Mouse (Mus musculus) CD4-positive helper T cell, adult 2 months (primary cell): ENCODE data around the gene Ccl25.

Experiments used
- DNase-seq: peaks from one replicate; pipeline ENCODE4 v3.0.0-alpha.2; 2012; ENCODE audit warnings: low read depth, missing footprints, low spot score

The Ccl25 gene

DNA sequence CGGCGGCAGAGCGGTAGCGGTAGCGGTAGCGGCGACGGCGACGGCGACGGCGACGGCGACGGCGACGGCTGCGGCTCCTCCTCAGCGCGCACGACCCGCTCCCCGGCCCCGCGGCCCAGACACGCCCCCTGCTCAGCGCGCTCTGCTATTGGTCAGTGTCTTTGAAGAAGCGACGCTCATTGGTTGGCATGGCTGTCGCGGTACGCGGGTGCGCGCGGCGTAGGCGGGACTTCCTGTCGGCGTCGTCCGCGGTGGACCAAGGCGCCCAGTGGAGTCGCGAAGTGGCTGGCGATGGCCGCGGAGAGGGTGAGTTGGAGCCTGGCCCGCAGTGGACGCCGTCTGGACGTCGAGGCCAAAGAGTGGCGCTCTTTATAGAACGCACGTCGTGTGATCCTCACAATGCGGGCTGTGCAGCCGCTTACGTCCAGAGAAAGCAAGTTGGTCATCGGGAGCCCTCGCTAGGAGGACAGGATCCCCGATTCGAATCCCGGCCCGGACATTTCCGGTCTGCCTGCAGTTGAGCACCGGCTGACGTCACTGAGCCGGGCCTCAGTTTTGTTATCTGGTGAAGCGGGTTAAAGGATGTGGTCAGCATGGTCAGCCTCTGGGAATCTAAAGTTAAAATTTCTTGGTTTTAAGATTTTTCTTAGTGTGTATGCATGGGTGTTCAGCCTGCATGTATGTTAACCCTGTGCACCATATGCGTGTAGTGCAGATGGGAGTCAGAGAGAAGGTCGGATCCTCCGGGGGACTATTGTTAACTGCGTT is at the start of gene Ccl25, which contains the start of gene Elavl1:
TSS of gene Ccl25 (plus strand) at position 228 of the 768 bp plus-strand sequence.
TSS of gene Elavl1 (minus strand) at position 431 of the 768 bp plus-strand sequence.
- DNase-seq: peak; percentile 97

DNA sequence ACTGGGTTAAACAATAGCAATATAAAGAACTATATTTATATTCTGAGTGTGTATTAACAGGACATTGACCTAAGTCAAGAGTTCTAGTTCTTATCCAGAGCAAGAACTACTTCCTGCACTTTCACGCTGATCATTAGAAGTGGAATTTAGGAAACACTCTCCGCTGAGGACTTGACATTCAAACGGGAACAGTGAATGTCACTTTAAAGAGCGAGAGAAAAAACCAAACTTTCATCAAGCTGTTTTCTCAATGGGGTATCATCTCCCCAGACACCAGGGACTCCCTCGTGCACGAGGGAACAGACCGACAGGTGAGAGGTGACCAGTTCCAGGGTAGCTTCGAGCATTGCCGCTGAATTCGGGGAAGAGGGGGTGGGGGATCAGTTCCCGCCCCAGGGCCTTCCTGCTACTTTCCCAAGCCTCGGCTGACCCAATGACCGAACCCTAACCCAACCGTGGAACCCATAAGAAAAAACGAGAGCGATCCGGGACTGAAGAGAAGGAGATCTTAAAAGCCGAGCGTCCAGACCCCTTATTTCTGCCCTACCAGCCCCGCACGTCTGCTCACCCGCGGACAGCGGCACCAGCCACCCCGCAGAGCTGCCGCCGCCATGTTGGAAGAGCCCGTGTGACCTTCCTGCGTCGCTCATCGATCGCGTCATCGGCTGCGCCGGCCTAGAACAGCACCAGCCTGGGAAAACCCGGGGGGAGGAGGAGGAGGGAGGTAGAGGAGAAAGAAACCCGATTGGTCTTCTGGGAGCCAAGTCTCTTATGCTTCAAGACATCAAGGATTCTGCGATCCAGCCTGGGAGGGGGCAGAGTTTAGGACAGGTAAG is 49.5 kb upstream of the Ccl25 start, which contains the start of gene Timm44:
TSS of gene Timm44 (minus strand) at position 639 of the 836 bp plus-strand sequence.
- peak; percentile 95 for DNase-seq

DNA sequence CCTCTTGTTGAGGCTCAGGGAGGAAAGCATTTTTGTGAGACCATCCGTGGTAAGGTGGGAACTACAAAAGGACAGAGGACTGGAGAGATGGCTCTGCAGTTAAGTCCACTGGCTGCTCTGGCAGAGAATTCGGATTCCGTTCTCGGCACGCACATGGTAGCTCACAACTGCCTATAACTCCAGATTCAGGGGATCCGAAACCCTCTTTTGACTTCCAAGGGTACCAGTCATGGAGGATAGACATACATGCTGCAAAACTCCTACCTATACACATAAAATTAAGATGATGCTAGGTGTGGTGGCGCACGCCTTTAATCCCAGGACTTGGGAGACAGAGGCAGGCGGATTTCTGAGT is 48.9 kb upstream of the Ccl25 start:
- DNase-seq: no peak

DNA sequence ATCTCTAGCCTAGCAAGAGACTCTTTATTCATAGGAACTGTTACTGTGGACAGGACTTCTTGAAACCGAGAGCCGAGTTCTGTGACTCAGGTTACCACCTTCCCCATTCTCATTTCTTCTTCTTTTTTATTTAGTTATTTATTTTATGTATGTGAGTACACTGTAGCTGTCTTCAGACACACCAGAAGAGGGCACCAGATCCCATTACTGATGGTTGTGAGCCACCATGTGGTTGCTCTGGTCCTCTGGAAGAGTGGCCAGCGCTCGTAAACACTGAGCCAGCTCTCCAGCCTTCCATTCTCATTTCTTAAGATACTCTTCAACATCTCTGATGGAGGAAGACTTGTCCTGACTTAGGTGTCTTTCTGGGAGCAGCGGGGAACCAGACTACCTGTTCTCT is 32.3 kb upstream of the Ccl25 start:
- no peak for DNase-seq

DNA sequence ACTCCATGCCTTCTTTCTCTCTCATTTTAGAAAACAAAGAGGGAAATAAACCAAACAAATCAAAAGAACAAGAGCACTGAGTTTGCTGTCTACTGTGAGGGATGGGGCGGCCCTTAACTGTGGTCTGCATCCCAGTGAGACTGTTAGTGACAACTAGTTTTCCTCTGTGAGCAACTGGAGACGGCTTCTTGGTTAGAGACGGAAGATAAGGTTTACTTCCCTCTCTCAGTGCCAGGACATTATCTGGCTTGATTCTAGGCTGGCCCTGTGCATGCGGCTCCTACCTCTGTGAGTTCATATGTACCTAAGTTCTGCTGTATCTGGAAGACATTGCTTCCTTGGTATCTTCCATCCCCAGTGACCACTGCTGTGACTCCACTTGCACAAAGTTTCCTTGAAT is 27.2 kb upstream of the Ccl25 start:
- no peak for DNase-seq

DNA sequence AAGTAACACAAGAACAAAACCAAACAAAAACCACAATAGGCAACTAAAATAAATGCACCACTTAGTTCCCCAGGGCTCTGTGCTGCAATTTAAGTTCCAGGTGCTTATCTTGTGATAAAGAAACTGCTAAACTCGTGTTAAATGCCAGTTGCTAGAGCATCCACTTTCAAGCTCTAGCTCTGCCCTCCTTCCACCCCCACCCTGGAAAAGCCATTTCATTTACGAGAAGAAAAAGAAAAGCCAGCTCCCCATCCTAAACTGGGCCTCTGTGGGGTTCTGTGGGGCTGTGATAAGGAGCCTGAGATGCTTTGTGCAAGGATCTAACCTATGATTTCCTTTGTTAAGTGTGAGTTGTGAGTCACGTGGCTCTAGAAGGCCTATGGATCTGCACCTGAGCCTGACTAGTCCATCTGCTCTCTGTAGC is 20.9 kb upstream of the Ccl25 start:
- no peak for DNase-seq

DNA sequence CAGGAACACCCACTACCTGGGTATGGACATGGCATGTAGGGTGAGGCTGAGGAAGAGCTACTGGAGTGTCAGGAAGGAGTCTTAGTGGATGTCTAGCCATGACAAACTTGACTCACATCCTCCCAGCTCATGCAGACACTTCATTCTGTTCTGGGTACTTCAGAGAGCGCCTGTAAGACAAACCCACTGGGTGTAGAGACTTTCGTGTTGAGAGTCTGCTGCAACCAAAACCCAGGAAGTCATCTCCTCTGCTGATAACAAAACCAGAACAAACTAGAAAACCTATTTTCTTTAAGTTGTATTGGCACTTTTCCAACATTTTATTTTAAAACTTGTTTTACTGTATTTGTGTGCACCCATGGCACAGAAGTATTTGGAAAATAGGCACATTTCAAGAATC is 19.2 kb upstream of the Ccl25 start:
- peak; percentile 40 for DNase-seq

DNA sequence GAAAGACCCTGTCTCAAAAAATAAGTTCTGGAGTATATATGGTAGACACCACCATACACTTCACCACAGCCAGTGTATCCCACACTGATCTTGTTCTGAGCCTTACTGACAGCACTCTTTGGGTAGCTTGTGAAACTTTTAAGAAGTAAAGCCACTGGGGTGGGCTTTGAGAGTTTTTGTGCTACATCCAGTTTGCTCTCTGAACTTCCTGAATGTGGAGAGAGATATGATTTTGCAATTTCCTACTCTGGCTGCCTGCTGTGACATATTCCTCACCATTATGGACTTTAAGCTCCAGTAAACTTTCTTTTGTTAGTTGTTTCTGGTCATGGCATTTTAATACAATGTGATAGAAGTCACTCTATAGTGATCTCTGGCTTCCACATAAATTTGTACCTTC is 12.9 kb upstream of the Ccl25 start:
- DNase-seq: no peak

DNA sequence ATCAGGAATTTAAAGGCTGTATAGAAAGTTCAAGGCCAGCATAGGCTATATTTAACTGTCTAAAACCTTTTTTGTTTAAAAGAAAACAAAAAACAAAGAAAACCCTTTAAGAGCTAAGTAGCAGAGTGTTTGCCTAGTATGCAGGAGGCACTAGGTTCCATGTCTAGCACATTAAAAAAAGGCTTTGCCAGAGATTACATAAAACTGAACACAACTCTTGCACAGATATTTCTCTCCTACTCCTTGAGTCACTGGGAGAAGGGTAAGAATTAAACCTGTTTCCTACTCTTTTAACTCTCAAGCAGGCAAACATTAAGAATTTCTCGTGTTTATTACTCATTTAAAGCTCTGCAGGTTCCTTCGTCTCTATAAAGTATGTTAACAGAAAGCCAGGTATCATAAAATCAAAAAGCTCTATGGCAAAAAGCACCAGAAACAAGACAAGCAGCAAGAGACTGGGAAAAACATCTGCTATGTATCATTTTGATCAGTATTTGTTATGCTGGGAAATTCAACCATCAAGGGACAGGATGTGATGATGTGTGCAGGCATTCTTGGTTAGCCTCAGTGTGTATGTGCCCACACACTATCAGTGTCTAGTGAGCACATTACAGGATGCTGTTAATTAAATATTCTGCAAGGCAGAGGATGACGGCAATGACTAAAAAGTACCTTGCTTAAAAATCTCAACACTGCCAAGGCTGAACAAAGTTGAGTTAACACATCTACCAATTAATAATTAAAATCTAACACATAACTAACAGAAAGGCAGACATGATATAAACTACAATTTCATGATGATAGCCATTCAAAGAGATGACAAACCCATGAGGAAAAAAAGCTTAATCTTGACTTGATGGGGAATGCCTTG is 11.5 kb upstream of the Ccl25 start:
- DNase-seq: peak; percentile 86

DNA sequence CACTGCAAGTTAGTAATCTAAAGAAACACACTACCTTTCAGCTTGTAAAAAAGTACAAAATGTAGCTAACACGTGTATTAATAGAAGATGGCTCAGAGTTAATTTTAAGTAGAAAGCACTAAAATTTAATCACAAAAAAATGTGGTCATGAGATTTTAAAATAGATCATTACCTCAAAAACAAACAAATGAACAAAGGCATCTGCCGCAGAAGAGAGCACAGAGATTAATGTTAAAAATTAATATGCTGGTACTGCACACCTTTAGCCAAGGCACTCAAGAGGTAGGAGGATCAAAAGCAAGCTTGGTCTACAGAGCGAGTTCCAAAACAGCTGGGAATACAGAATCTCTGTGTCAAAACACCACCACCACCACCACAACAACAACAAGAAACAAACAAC is 10.2 kb upstream of the Ccl25 start:
- DNase-seq: no peak

DNA sequence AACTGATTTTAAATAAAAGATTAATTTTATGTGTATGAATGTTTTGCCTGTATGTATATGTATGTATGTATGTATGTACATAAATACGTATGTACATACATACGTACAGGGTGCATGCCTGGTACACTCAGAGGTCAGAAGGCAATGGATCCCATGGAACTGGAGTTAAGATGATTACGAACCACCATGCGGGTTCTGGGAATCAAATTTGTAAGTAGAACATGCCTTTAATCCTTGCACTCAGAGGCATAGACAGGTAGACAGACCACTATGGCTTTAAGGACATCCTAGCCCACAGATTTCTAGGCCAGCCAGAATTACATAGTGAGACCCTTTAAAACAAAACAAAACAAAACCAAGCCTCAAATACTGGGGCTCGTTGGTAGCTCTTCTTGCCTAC is 6.9 kb upstream of the Ccl25 start:
- no peak for DNase-seq

DNA sequence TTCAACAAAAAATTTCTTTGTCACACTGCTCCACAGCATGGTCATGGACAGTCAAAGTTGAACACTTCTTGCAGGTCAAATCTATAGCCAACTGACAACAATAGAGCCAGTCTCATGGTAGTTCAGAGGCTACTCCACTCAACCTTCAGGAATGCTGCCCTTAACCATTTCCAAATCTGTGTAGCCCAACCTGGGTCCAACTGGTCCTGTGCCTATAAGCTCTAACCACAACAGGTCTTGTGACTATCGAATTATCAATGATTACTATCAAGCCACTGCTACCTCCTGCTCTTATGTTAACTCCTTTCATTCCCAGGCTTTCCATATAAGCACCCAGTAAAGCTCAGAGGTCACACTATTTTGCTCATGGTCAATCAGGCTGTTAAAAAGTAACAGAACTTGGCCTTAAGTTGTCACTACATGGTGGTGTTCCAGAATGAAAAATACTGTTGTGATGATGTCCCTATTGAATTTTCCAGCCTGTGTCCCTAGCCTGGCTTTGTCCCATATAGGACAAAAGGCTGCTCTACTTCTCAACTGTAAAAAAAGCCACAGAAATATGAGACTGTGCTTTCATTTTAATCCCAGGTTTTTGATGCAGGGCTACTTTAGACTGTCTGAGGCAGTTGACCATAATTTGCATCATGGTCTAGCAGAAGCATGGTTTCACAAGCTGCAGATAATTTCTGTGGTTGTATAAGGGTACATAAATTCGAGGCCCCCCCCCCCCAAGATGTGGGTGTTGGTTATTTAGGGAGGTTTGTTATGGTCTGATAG is 6.0 kb upstream of the Ccl25 start:
- DNase-seq: no peak

DNA sequence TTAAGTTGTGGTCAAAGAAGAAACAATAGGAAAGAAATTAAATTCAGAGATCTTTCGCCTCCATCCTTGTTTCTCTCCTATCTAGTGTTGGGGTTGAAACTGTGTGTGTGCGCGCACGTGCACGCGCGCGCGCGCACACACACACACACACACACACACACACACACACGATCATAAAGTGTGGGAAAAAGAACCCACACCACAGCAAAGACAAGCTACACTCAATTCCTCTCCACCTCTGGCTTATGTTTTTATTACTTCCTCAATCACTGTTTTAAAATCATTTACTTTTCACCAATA is 5.5 kb upstream of the Ccl25 start:
- DNase-seq: peak; percentile 35

DNA sequence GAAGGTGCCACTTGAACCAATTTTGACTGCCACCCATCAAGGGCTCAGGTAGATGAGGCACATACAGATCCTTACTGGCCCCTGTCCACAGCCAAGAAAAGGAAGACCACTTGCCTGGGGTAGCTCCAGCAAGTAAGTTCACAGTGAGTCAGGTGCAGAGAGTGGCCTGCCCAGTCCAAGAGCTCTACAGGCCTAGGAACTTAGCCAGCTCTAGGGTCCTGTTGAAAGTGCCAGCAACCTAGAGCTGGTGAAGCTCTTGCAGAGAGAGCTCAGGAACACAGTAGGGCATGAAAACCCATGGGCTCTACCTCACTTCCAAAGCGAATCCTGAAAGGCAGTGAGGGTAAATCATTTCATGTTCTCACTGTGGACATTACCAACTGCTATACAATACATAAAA is 4.6 kb upstream of the Ccl25 start:
- DNase-seq: no peak

DNA sequence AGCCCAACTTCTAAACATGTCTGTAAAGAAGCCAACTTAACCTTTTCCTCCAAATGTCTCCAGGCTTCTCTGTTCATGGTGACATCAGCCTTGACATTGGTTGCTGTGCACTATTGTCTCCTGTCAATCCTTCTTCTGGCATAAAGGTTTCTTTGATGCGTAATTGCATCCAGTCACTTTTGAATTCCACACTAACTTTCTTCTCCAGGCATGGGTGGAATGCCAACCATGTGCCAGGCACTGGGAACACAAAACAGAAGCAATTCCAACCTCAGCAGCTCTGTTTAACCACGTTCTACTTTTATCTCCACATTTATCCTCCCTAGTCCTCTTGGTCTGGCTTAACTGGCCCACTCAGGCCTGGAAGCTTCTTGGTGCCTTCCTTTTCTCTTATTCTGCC is 4.0 kb upstream of the Ccl25 start:
- DNase-seq: no peak

DNA sequence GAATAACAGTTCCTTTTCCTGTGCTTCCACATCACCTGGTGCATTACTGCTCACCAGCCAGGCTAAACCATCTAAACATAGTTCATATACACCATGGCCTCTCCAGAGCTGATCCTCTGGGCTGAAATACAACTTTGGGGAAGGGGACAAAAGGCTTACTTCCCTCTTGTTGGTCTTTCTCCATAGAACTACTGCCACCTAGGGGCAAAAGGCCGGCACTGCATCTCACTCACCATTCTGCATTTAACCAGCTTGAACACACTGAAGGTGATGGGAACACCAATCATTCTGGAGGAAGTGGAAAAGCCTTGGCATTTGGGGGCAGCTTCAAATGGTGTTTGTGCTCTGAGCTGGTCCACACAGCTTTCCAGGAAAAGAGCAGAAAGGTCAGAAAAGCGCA is 2.5 kb upstream of the Ccl25 start:
- peak; percentile 84 for DNase-seq

DNA sequence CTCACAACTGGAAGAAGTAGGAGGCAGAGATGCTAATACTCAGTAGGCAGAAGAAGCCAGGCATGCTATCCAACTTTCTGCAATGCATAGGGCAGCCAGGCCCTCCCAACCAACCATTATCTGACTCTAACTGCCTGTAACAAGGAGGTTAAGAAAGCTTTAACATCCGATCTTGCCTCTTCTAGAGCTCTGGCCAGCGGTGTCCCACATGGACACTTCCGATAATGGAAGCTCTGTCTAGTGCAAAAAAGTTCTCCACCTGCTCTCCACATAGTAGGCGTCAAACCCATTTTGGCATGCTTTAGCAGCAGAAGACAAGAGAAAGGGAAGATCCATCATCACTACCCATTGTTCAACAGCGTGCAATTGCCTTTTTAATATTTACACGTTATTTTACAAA is 1.1 kb upstream of the Ccl25 start:
- peak; percentile 21 for DNase-seq

DNA sequence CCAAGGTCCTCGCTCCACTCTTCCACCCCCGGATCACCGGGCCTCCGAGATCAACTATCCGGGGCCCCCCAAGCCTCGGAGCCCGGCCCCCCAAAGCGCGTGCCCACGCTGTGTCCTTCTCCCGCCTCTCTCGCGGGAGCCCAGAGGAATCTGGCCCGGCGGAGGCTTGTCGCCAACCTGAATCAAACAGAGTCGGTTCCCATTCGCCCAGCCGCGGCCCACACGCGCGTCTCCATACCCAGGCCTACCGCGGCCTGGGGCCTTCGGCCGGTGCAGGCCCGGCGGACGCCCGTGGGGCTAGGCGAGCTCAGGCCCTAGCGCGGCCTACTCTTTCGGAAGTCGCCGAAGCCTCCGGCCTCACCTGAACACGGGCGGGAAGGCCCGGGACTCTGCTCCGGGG is 485 bp upstream of the Ccl25 start:
- DNase-seq: no peak

DNA sequence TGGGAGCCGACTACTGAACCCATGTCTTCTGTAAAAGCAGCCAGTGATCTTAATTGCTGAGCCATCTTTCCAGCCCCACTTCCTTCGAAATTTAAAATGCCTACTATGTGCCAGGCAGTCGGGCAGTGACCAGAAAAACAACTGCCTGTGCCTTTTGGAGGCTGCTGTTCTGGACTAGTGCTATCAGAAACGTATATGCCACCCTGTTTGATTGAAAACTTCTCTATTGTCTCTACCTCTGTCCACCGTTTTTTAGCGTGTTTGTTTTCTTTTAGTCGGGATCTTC is 684 bp downstream of the Ccl25 start:
- DNase-seq: no peak

DNA sequence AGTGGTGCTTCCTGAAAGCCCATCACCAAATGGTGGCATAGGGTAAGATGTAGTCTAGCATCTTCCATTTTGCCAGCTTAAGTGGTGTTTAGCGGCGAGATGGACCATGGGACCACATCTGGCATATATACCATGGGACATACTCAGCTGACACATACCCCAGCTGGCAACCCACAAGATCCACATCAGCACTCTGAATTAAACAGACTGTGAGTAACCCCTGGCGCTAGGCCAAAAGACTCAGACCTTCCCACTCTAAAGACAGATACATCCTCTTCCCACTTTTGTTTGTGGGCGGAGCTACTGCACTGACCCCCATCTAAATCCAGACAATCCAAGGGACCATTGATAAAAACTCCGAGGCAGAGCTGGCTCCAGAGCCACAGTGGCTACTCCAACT is 4.0 kb downstream of the Ccl25 start:
- no peak for DNase-seq

DNA sequence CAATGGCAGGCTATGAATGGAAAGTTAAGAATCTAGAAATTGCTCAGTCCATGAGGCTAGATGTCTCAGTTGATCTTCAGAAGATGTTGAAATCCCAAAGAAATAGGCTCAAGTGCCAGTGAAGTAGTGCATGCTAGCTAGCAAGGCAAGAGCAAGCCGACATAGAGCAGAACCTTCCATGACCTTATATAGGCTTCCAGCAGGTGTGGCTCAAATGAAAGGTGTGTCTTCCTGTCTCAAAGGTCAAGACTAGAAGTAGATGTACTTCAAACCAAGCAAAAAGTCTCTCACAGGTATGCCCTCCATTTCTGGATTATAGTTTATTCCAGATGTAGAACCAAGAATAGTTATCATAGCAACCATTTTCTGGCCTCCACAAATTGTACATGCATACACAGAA is 9.0 kb downstream of the Ccl25 start:
- no peak for DNase-seq

DNA sequence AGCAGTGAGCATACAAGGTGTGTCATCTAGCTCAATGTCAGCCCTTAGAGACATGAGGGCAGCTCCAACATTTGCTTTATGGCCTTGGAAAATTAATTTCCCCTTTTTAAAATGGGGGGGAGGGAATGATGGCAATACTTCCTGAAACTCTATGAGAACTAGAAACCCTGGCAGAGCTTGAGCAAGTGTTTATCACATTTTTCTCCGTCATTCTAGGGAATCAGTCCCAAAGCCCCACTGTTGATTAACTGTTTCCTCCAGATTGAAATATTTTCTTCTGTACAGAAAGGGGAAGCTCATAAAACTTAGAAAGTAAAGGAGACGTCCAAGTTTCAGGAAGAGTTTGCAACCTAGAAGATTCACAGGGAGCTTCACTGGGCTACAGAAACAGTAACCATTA is 10.7 kb downstream of the Ccl25 start:
- DNase-seq: no peak
